In genomic region chr12:77296119-77296518, GRCm38 (mm10) we compare ENCODE assay signal across 16 mouse cellular contexts.
"Had no signal": no experiment of that assay in that cellular context is flagged by ENCODE, and none has a peak within 500 bp of the region (broad histone marks: within the 10 kb centered on the region; RNA-seq: fewer than 3 reads in every experiment).

No protein-coding gene starts in this region.

- DNase-seq: retina, postnatal 1 day; right cerebral cortex, adult 18-20 months; right cerebral cortex, postnatal 14 days; right cerebral cortex, postnatal 25 days; right cerebral cortex, postnatal 4 days; spleen, adult 18-20 months; thymus, adult 18-20 months; thymus, adult 2 months; thymus, postnatal 14 days; thymus, postnatal 25 days; thymus, postnatal 36 days; thymus, postnatal 4 days had no signal

- H3K9me3 ChIP-seq: neural tube, embryonic 13.5 days; neural tube, embryonic 15.5 days; stomach, embryonic 15.5 days had no signal

- H3K27ac ChIP-seq: neural tube, embryonic 13.5 days; neural tube, embryonic 15.5 days; stomach, embryonic 15.5 days; stomach, postnatal 0 days had no signal

- H3K4me1 ChIP-seq: neural tube, embryonic 15.5 days; stomach, embryonic 15.5 days had no signal

- H3K9ac ChIP-seq: neural tube, embryonic 13.5 days; neural tube, embryonic 15.5 days; stomach, embryonic 15.5 days had no signal

- H3K27me3 ChIP-seq: neural tube, embryonic 13.5 days; neural tube, embryonic 15.5 days; stomach, embryonic 15.5 days had no signal

- H3K4me2 ChIP-seq: neural tube, embryonic 13.5 days; neural tube, embryonic 15.5 days; stomach, embryonic 15.5 days had no signal

- H3K36me3 ChIP-seq: neural tube, embryonic 13.5 days; neural tube, embryonic 15.5 days; stomach, embryonic 15.5 days had no signal

- H3K4me3 ChIP-seq: neural tube, embryonic 13.5 days; neural tube, embryonic 15.5 days; stomach, embryonic 15.5 days had no signal
